Mouse (Mus musculus): Measurements from ENCODE around the gene Lrrk1. TPM values are rescaled to one million over a fixed set of nuclear protein-coding genes. Genes with fewer than 3 reads are reported as not detected.
"Not testable (repeated sequence)": the region's sequence is repeated elsewhere in the genome, so short reads cannot be mapped to it uniquely, and the experiment has no call there.

The Lrrk1 gene
- total RNA-seq, 2 experiments from 2014 or later, result 20.2 to 20.9 TPM

GRCm38 (mm10) chr7:66196609-66197445 is 191.3 kb downstream of the Lrrk1 start:
- no peak for DNase-seq (ENCODE audit: low spot score in 2 of 2)

DNA sequence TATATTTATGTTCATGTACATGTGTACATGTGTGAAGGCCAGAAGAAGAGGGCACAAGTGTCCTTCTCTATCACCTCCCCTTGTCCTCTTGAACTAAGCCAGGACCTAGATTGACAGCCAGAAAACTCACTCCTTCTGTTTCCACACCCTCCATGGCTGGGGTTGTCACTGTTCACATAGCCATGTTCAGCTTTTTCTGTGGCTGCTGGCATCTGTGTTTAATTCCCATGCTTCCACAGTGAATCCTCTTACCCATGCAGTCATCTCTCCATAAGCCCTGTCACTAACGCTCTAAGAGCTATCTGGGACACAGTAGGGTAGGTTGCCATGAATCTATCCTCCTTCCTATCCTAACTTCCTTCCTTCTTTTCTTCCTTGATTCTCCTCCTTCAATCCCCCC is 192.3 kb downstream of the Lrrk1 start:
- no peak for DNase-seq (ENCODE audit: low spot score in 2 of 2)

DNA sequence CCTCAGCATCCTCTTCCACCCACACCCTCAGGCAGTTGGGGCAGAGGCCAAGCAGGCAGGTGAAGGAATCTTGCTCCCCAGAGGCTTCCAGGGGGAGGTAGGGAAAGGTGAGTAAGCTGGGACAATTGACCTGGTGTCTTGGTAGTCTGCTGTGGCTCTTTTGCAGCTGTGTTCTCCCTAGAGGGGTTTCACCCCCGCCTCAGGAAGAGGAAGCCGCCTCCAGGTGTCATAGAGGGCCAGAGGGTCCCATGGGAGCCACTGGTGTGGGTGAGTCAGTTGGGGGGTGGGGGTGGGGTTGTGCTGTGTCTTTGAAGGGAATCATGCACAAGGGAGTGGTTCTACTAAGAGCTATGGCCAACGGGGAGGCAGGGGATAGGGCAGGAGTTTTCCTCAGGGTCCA is 193.6 kb downstream of the Lrrk1 start:
- no peak for DNase-seq (ENCODE audit: low spot score in 2 of 2)

DNA sequence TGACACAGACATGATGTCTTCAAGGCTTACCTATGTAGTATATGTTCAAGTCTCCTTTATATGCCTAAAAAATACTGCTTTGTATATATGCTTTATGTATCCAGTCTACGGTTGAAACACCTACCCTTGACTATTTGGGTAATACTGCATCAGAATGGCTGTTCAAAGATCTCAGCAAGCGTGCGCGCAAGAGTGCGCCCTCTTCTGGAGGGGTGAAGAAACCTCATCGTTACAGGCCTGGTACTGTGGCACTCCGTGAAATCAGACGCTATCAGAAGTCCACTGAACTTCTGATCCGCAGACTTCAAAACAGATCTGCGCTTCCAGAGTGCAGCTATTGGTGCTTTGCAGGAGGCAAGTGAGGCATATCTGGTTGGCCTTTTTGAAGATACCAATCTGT is 197.8 kb downstream of the Lrrk1 start:
- DNase-seq (ENCODE audit: low spot score in 2 of 2), result not testable (repeated sequence)

DNA sequence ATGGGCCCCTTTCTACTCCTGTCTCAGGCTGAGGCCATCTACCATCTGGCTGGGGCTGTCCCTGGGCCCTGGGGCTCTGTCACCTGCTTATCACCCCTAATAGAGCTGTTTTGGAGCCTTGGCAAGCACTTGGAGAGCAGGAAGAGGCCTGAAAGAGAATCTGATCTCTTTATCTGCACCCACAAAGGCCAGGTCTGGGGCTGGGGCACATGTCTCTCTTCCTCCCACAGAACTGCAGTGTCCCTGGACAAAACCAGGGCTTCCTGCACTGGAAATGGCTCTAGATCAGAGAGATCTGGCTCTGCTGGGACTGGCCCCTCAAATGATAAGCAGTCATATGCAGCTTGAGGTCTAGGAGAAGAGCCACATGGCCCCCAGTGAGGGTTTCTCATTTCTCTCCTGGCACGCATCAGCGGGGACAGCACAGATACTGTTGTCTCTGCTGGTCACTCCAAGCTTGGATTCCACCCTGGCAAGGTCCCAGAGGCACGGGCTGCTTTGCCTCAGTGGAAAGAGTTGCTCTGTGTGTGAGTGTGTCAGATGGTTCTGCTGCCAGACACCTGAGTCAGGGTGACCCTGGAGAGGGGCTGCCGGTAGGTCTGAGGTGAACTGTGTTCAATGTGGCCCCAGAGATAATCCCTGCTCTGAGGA is 200.4 kb downstream of the Lrrk1 start:
- DNase-seq (ENCODE audit: low spot score in 2 of 2), result no peak

GRCm38 (mm10) chr7:66185370-66185769 is 202.8 kb downstream of the Lrrk1 start:
- DNase-seq (ENCODE audit: low spot score in 2 of 2), result no peak

DNA sequence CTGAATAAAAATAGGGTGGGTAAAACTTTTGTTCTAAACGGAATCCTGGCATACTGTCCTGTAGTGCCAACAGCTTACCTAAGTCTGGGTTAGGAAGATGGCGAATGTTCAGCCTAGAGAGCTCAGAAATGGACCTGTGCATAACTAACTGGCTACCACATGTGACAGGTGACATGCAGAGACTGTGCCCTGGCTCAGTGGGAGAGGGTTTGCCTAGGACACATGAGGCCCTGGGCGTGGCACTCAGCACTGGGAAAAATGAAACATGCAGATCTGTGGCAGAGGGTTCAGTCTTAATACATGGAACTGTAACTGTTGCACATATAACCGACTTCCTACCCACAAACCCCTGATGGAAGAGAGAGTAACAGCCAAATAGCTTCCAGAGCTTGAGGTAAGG is 204.1 kb downstream of the Lrrk1 start:
- no peak for DNase-seq (ENCODE audit: low spot score in 2 of 2)

GRCm38 (mm10) chr7:66183404-66183803 is 204.7 kb downstream of the Lrrk1 start:
- no peak for DNase-seq (ENCODE audit: low spot score in 2 of 2)

DNA sequence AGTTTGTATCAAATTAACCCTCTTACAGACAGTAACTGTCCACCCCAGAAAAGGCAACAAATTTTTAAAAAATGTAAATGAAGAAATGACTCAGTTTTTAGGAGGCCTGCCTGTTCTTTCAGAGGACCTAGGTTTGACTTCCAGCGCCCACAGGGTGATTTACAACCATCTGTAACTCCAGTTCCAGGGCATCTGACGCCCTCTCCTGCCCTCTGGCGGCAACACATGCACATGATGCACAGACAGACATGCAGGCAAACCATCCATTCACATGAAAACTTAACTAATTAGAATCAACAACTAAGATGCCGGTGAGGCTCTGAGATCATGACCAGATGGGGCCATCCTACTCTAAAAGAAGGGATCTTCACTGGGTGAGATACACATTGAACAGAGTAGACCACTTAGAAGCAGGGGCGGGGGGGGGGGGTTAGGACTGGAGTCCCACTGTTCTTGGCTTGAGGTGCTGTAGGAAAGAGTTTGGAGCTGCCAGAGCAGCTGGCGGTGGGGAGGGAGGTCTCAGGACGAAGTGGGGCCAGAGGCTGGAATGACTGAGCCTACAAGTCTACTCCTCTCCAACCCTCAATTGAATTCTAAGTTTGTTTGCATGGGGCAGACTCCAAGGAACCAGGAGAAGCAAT is 206.0 kb downstream of the Lrrk1 start:
- no peak for DNase-seq (ENCODE audit: low spot score in 2 of 2)

DNA sequence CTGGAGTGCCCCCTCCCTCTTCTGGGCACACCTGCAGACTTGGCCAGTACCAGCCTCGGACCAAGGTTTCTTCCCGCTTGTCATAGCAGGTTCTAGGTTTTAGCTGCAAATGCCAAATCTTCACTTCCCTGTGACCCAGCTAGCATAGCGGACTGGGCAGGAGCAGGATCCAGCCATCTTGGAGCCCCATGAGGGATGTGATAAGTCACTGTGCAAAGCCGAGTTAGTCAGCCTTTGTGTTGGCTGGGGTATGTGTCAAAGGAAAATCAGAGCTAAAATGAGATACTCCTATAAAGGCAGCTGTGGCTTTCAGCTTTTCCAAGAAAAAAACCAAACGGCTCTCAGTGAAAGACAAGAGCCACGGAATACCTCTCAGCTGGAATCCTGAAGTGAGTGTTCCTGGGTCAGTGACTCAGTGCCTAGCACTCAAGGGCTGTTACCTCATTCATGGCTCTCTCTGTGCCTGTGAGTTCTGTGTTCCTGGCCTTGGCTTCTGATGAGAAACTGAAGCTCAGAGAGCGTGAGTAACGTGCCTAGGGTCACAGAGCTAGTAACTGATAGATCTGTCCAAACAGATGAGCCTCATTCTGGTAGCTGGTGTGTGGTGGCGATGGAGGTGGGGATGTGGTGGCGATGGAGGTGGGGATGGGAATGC is 207.3 kb downstream of the Lrrk1 start:
- DNase-seq (ENCODE audit: low spot score in 2 of 2), result no peak

DNA sequence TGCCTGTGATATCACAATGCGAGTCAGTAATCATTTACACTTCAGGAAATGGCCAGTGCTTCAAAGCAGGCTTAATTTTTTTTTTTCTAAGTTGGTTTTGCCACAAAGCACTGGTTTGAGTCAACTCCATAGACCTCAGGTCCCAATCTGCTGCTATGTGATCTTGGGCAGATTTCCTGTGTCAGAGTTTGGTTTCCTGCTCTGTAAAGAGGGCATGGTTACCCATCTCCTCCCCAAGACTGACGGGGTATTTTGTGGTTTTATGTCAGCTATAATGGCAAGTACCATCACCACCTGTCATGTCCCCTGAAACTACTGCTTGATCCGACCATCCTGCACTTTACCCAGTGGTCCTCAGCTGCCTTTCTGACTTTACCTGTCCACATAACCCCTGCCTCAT is 207.9 kb downstream of the Lrrk1 start:
- DNase-seq (ENCODE audit: low spot score in 2 of 2), result no peak

DNA sequence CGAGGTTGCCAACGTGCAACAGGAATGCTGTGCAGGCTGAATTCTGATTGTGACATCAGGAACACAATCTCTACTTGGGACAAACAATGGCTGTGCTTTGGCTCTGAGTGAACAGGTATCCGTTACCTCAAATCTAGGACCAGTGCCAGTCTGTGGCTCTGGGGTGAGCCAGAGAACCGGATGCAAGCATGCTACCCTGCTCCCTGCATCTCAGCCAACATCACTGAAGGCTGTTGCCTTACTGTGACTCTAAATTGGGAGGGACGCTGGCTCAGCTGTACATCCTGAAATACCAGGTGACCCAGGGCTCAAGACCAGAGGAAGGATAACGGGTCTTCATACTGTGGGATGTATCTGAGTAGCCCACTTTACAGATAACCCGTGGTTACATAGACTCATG is 208.4 kb downstream of the Lrrk1 start:
- no peak for DNase-seq (ENCODE audit: low spot score in 2 of 2)

GRCm38 (mm10) chr7:66179120-66179581 is 209.0 kb downstream of the Lrrk1 start:
- DNase-seq (ENCODE audit: low spot score in 2 of 2), result no peak

DNA sequence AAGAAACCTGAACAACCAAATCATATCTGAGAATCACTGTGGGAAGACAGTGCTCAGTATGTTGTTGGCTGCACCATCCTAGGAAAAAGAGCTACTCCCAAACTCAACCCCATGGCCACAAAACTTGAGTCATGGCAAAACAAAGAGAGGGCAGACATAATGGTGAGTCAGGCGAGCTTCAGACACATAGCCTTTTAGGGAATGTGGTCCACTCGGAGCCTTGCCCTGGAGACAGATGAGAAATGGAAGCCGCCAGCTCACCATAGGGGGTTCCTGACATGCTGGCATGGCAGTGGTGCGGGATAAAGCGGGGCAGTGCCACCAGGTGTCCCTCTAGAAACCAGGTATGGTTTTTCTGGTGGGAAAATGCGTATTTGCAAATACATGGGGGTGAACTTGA is 210.0 kb downstream of the Lrrk1 start:
- DNase-seq (ENCODE audit: low spot score in 2 of 2), result no peak

GRCm38 (mm10) chr7:66176929-66177328 is 211.2 kb downstream of the Lrrk1 start:
- DNase-seq (ENCODE audit: low spot score in 2 of 2), result no peak

Small RNA genes lying within 50 kb of the gene (microRNA-seq; reads per million reads assigned to microRNA genes)
- not detected for gene Mir7057

Other genes starting within 250 kb of the Lrrk1 start
- not detected for gene Gm10974, start 22.4 kb downstream of the Lrrk1 start, total RNA-seq (2021)
- gene Aldh1a3, start 39.2 kb upstream of the Lrrk1 start, total RNA-seq (2021), result 10 to 100 TPM; 19.7 to 19.9 TPM

All from adrenal gland, postnatal 4 days (tissue).